Mouse (Mus musculus) intestine, postnatal 0 days (tissue): ENCODE data around the gene Prl3a1. TPM values are rescaled to one million over a fixed set of nuclear protein-coding genes. Genes with fewer than 3 reads are reported as not detected.
A peak's percentile ranks its signal among the peaks of the same experiment; 100 is the strongest.

Experiments
- ATAC-seq: fragments of 200-750 bp; cut with Nextera tagmentation; 2 replicates; pipeline ENCODE4 v1.8.0; 2017; ENCODE audit warnings: mild to moderate bottlenecking, moderate TSS enrichment, moderate library complexity
- H3K27ac ChIP-seq: fragments of 300-500 bp; sonication (generic); 2 replicates; pipeline ENCODE4 v1.5.1; 2014; ENCODE audit warnings: mild to moderate bottlenecking, low read depth, low read length, moderate library complexity
- H3K27me3 ChIP-seq: fragments of 300-500 bp; sonication (generic); replicated peaks from 2 replicates; pipeline ENCODE4 v1.6.1; 2014; ENCODE audit warnings: low read length, mixed read lengths; ENCODE audit not compliant: control insufficient read depth, insufficient read depth
- H3K36me3 ChIP-seq: fragments of 300-500 bp; sonication (generic); 2 replicates; pipeline ENCODE4 v1.6.1; 2014; ENCODE audit warnings: mild to moderate bottlenecking, moderate library complexity; ENCODE audit not compliant: control insufficient read depth, insufficient read depth
- H3K4me1 ChIP-seq: fragments of 300-500 bp; sonication (generic); replicated peaks from 2 replicates; pipeline ENCODE4 v1.6.1; 2014; ENCODE audit warnings: antibody characterized with exemption, low read length, mixed read lengths; ENCODE audit not compliant: control insufficient read depth, insufficient read depth
- H3K4me2 ChIP-seq: fragments of 300-500 bp; sonication (generic); replicated peaks from 2 replicates; pipeline ENCODE4 v1.6.1; 2014; ENCODE audit warnings: low read depth, mild to moderate bottlenecking, moderate library complexity
- H3K4me3 ChIP-seq: fragments of 300-500 bp; sonication (generic); 2 replicates; pipeline ENCODE4 v1.5.1; 2014; ENCODE audit warnings: low read depth, low read length
- H3K9ac ChIP-seq: fragments of 300-500 bp; sonication (generic); 2 replicates; pipeline ENCODE4 v1.6.1; 2014; ENCODE audit warnings: mild to moderate bottlenecking, low read depth, low read length
- H3K9me3 ChIP-seq: fragments of 300-500 bp; sonication (generic); 2 replicates; pipeline ENCODE4 v1.6.1; 2016; ENCODE audit warnings: mixed run types; ENCODE audit not compliant: control insufficient read depth
- CTCF ChIP-seq: sonication (generic); IDR thresholded peaks from 2 replicates; pipeline ENCODE4 v1.5.1; 2016; ENCODE audit warnings: low read depth, mild to moderate bottlenecking, control low read depth, antibody characterized with exemption, moderate library complexity
- WGBS: fragments of 180-500 bp; shearing (Covaris S2); extraction: QIAGEN DNeasy Blood & Tissue Kit; methylation state at CpG from one replicate; pipeline ENCODE4 v1.1.7; 2014; 5-methylcytosine and 5-hydroxymethylcytosine counted together
- polyA plus RNA-seq: library from polyadenylated mRNA; unstranded; fragments of >200 nt; fragmentation: Nextera tagmentation; extraction: Ambion mirVana; gene quantifications from 2 replicates; pipeline ENCODE4 v1.2.1, GENCODE M21; 2015

The Prl3a1 gene
- not detected in 2 replicates for polyA plus RNA-seq

DNA sequence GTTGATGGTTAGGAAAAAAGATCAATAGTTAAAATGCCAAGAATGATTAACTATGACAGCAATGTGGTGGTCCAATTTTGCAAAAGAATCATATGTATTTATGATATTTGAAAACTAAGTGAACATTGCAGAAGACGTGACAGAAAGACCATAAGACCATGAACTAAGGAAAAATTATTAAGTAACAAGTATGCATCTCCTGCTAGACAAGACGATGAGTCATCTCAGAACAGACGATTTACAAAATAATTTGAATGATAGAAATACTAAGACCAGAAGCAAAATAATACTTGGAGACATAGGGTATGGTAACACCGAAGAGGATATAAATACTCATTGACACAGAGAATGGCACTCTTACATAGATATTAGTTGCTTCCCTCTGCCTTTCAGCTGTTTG, at the start of gene Prl3a1:
Gene Prl3a1 (plus strand): TSS at position 301 of the 400 bp plus-strand sequence.
- WGBS, result 87% methylated on average over 4 of the region's 4 CpGs
- Histone ChIP-seq H3K27ac (no peak within 1 kb of the TSS), H3K36me3 (no peaks in the 10 kb centered on the region)

DNA sequence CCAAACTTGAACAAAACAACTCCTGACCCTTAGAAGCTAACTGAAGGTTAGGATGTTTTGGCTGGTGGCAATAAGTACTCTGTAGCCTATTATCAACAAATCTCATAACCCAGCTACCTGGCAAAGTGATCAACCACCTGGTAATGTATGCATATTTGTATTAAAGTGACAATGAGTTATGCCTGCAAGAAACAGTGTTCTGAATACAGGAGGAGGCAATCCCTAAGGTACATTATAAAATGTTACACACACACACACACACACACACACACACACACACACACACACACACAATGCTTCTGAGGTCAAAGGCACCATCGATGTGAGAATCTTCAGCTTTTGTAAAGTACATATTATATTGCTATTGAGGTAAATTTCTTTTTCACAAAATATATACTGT, 17.7 kb upstream of the Prl3a1 start, which contains the start of gene Prl3b1:
Gene Prl3b1 (plus strand): TSS at position 301 of the 400 bp plus-strand sequence.
- Histone ChIP-seq H3K4me2 (no peak within 1 kb of the TSS), H3K36me3 (no peaks in the 10 kb centered on the region), H3K9me3 (no peaks in the 10 kb centered on the region), H3K27me3 (no peaks in the 10 kb centered on the region), H3K4me3 (no peak within 1 kb of the TSS), H3K27ac (no peak within 1 kb of the TSS), H3K4me1 (no peaks in the 10 kb centered on the region), H3K9ac (no peak within 1 kb of the TSS)
- no peak for TF ChIP-seq CTCF
- ATAC-seq, result no peak
- 95% methylated on average over 1 of the region's 1 CpGs for WGBS

More for the DNA sequence above, at the start of gene Prl3a1:
- ATAC-seq, result no peak
- Histone ChIP-seq H3K4me3 (no peak within 1 kb of the TSS), H3K27me3 (no peaks in the 10 kb centered on the region), H3K4me1 (no peaks in the 10 kb centered on the region), H3K4me2 (no peak within 1 kb of the TSS), H3K9me3 (no peaks in the 10 kb centered on the region), H3K9ac (no peak within 1 kb of the TSS)
- no peak for TF ChIP-seq CTCF

DNA sequence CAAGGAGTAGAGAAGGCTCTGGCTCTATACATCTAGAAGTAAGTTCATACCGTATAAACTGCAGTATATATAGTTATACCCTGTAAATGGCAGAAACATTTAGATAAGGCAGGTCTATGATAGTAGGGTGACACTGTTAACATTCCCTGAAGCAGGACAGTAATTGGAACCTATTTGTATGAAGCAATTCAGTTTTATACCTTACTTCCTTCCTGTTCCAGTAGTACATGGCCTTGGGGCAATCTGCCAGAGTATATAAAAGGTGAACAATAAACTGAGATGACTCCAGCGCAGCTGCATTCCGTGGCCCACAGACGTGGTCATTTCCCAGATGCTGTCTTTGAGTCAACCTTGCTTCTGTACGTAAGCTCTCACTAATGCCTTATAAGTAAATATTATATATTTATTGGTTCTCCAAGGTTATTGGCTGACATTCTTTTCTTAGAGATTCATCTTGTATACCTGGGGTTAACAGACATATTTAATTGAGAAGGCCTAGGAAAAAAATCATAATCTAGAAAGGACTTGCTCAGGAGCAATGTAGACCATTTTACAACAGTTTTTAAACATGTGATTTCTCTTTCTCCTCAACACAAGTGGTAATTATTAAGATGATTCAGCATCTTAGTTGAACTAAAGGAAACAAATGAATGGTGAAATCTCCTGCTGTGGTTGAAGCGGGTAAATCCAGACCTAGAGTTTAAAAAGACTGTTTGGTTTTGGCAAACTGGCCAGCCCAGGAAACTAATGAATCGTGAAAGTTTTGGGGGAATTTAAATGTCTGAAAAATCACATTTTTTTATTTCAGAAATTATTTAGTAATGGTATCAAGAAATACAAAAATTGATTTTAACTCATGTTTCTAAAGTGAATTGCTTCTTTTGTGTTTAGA, 53.3 kb downstream of the Prl3a1 start, which contains the start of gene Prl6a1:
Gene Prl6a1 (plus strand): TSS at position 294 of the 892 bp plus-strand sequence.
- no peaks in the 10 kb centered on the region for H3K9me3 ChIP-seq
- H3K27ac ChIP-seq, result no peak within 1 kb of the TSS
- H3K4me3 ChIP-seq, result no peak within 1 kb of the TSS
- no peak for TF ChIP-seq CTCF
- H3K27me3 ChIP-seq, result no peaks in the 10 kb centered on the region
- no peak within 1 kb of the TSS for H3K4me2 ChIP-seq
- H3K36me3 ChIP-seq, result no peaks in the 10 kb centered on the region
- no peak within 1 kb of the TSS for H3K9ac ChIP-seq
- ATAC-seq, result peak; percentile 99
- WGBS, result 39% methylated on average over 7 of the region's 7 CpGs
- 0 out of 2 replicates have a peak, but pooled peaks cover 4% of the 10 kb centered on the region for H3K4me1 ChIP-seq

Other genes with a start within 250 kb of the Prl3a1 start
- gene Prl, start 201.9 kb upstream of the Prl3a1 start, polyA plus RNA-seq, result not detected in 2 replicates
- gene Prl3d1, start 165.2 kb upstream of the Prl3a1 start, polyA plus RNA-seq, result not detected in 2 replicates
- not detected in 2 replicates for gene Prl3d2, start 137.7 kb upstream of the Prl3a1 start, polyA plus RNA-seq
- not detected in 2 replicates for gene Prl3d3, start 102.6 kb upstream of the Prl3a1 start, polyA plus RNA-seq
- gene Prl3c1, start 62.8 kb upstream of the Prl3a1 start, polyA plus RNA-seq, result not detected in 2 replicates
- gene Prl3b1, start 17.6 kb upstream of the Prl3a1 start, polyA plus RNA-seq, result not detected in 2 replicates
- 1.7 and 1.9 TPM in 2 replicates for gene Prl6a1, start 53.2 kb downstream of the Prl3a1 start, polyA plus RNA-seq
- not detected in 2 replicates for gene Prl8a2, start 86.2 kb downstream of the Prl3a1 start, polyA plus RNA-seq
- not detected in 2 replicates for gene Prl2b1, start 131.4 kb downstream of the Prl3a1 start, polyA plus RNA-seq
- not detected in 2 replicates for gene Prl8a6, start 179.3 kb downstream of the Prl3a1 start, polyA plus RNA-seq